Mouse (Mus musculus) intestine, postnatal 0 days (tissue): ENCODE data around the gene Pdcd1lg2. TPM values are rescaled to one million over a fixed set of nuclear protein-coding genes. Genes with fewer than 3 reads are reported as not detected.

Experiments used
- ATAC-seq: fragments of 200-750 bp; cut with Nextera tagmentation; 2 replicates; pipeline ENCODE4 v1.8.0; 2017; ENCODE audit warnings: mild to moderate bottlenecking, moderate TSS enrichment, moderate library complexity
- H3K27ac ChIP-seq: fragments of 300-500 bp; sonication (generic); 2 replicates; pipeline ENCODE4 v1.5.1; 2014; ENCODE audit warnings: mild to moderate bottlenecking, low read depth, low read length, moderate library complexity
- H3K27me3 ChIP-seq: fragments of 300-500 bp; sonication (generic); replicated peaks from 2 replicates; pipeline ENCODE4 v1.6.1; 2014; ENCODE audit warnings: low read length, mixed read lengths; ENCODE audit not compliant: control insufficient read depth, insufficient read depth
- H3K36me3 ChIP-seq: fragments of 300-500 bp; sonication (generic); 2 replicates; pipeline ENCODE4 v1.6.1; 2014; ENCODE audit warnings: mild to moderate bottlenecking, moderate library complexity; ENCODE audit not compliant: control insufficient read depth, insufficient read depth
- H3K4me1 ChIP-seq: fragments of 300-500 bp; sonication (generic); replicated peaks from 2 replicates; pipeline ENCODE4 v1.6.1; 2014; ENCODE audit warnings: antibody characterized with exemption, low read length, mixed read lengths; ENCODE audit not compliant: control insufficient read depth, insufficient read depth
- H3K4me2 ChIP-seq: fragments of 300-500 bp; sonication (generic); replicated peaks from 2 replicates; pipeline ENCODE4 v1.6.1; 2014; ENCODE audit warnings: low read depth, mild to moderate bottlenecking, moderate library complexity
- H3K4me3 ChIP-seq: fragments of 300-500 bp; sonication (generic); 2 replicates; pipeline ENCODE4 v1.5.1; 2014; ENCODE audit warnings: low read depth, low read length
- H3K9ac ChIP-seq: fragments of 300-500 bp; sonication (generic); 2 replicates; pipeline ENCODE4 v1.6.1; 2014; ENCODE audit warnings: mild to moderate bottlenecking, low read depth, low read length
- H3K9me3 ChIP-seq: fragments of 300-500 bp; sonication (generic); 2 replicates; pipeline ENCODE4 v1.6.1; 2016; ENCODE audit warnings: mixed run types; ENCODE audit not compliant: control insufficient read depth
- CTCF ChIP-seq: sonication (generic); IDR thresholded peaks from 2 replicates; pipeline ENCODE4 v1.5.1; 2016; ENCODE audit warnings: low read depth, mild to moderate bottlenecking, control low read depth, antibody characterized with exemption, moderate library complexity
- WGBS: fragments of 180-500 bp; shearing (Covaris S2); extraction: QIAGEN DNeasy Blood & Tissue Kit; methylation state at CpG from one replicate; pipeline ENCODE4 v1.1.7; 2014; 5-methylcytosine and 5-hydroxymethylcytosine counted together
- polyA plus RNA-seq: library from polyadenylated mRNA; unstranded; fragments of >200 nt; fragmentation: Nextera tagmentation; extraction: Ambion mirVana; gene quantifications from 2 replicates; pipeline ENCODE4 v1.2.1, GENCODE M21; 2015

Gene Pdcd1lg2
- polyA plus RNA-seq, 1 experiment from 2014 or later, result not detected

DNA sequence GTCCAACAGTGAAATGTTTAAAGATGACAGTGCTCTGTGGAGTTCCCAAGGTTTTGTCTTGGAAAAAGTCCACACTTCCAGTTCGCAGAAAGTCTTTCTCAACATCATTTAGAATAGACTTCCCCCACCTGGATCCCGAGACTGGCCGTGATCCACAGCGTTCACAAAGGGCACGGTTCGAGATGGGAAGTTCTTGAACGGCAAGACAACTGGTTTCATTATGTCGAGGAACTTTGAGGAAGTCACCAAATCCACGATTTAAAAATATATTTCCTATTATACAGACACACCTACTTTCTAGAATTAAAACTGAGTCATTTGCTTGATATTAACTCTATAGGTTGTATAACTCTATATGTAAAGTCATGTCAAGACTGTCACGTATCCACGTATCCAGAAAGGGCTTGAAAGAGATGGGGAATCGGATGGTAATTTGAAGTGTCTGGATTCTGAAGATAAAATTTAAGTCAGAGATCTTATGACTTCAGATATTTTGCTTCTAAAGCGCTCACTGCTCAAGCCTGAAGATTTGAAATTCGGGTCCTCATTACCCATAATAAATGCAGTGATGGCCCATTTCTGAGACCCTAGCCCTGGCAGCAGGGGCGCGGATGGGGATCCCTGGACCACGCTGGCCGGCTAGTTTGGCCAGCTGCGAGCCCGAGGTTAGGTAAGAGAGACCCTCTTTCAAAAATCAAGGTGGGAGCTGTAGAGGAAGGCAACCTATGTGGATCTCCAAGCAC, 44.3 kb upstream of the Pdcd1lg2 start:
- Histone ChIP-seq H3K4me3 (peak overlapping the region; percentile 63), H3K9me3 (no peaks in the 10 kb centered on the region), H3K4me2 (peak overlapping the region; percentile 75), H3K4me1 (no peaks in the 10 kb centered on the region), H3K27ac (peak overlapping the region; percentile 61), H3K27me3 (no peaks in the 10 kb centered on the region), H3K36me3 (no peaks in the 10 kb centered on the region), H3K9ac (peak overlapping the region; percentile 43; the same call in 1 of the 2 replicates)
- TF ChIP-seq CTCF, result no peak
- WGBS, result 60% methylated on average over 20 of the region's 20 CpGs
- ATAC-seq, result no peak

DNA sequence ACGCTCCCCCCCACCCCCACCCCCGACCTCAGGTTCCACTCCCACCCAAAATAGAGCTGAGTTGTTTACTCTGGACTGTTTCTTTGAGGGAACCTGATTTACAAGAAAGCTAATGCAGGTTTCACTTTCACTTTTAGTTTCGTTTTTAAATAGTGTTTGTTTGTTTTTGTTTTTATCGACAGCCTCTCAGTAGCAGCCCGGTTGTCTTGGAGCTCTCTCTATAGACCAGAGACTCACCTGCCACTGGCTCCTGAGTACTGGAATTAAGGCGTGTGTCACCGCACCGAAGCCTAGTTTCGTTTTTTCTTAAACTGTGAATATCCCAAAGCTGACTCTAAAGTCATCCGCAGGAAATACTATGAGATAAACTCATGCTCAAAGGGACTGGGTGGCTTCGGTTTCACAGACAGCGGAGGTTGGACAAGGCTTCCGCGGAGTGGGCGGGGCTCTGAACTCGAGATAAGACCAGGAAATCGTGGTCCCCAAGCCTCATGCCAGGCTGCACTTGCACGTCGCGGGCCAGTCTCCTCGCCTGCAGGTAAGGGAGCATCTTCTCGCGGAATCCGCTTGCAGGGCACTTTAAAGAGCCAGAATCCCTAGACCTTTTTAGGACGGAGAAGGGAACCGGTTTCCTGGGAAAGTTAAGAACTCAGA, 43.6 kb upstream of the Pdcd1lg2 start, which contains the start of the genes Plgrkt and Cd274:
Gene Plgrkt, minus strand, starts transcription at position 422 of the 654 bp plus-strand sequence.
Gene Cd274, plus strand, starts transcription at position 487 of the 654 bp plus-strand sequence.
- 0 out of 2 replicates have a peak, but pooled peaks cover 2% of the 10 kb centered on the region for H3K4me1 ChIP-seq
- peak within 1 kb of the TSS; percentile 61 for H3K27ac ChIP-seq

DNA sequence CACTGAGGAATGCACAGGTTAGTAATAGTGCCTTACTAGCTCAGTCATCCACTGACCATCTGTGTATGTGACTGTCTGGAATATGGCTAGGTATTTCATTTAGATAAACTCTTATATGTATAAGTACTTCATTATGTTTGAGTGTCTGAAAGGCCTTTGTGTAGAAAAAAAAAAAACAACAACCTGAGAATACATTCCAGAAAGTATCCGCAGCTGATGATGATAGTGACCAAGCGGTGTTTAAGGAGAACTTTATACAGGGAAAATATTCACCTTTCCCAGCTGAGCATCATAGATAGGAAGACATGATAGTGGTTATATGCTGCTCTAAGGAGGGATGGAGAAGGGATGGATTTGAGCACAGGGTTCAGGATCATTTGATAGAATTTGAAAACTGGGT, 42.7 kb upstream of the Pdcd1lg2 start:
- H3K4me2 ChIP-seq, result no peak overlapping the region
- H3K27me3 ChIP-seq, result no peaks in the 10 kb centered on the region
- no peak overlapping the region for H3K27ac ChIP-seq
- no peak overlapping the region for H3K9ac ChIP-seq
- ATAC-seq, result no peak
- no peaks in the 10 kb centered on the region for H3K36me3 ChIP-seq
- 86% methylated on average over 2 of the region's 2 CpGs for WGBS
- H3K4me3 ChIP-seq, result no peak overlapping the region
- no peak for TF ChIP-seq CTCF
- no peaks in the 10 kb centered on the region for H3K9me3 ChIP-seq
- peaks cover 5% of the 10 kb centered on the region; the same call in 1 of the 2 replicates for H3K4me1 ChIP-seq

More for the DNA sequence above, 43.6 kb upstream of the Pdcd1lg2 start, which contains the start of the genes Plgrkt and Cd274:
- peak; percentile 90 for ATAC-seq
- Histone ChIP-seq H3K27me3 (no peaks in the 10 kb centered on the region), H3K4me2 (peak within 1 kb of the TSS; percentile 75), H3K9ac (peak within 1 kb of the TSS; percentile 43), H3K9me3 (no peaks in the 10 kb centered on the region), H3K36me3 (no peaks in the 10 kb centered on the region), H3K4me3 (peak within 1 kb of the TSS; percentile 63)
- no peak for TF ChIP-seq CTCF
- 3% methylated on average over 26 of the region's 26 CpGs for WGBS

GRCm38 (mm10) chr19:29368671-29369309, 41.9 kb upstream of the Pdcd1lg2 start:
- no peaks in the 10 kb centered on the region for H3K36me3 ChIP-seq
- H3K4me1 ChIP-seq, result peaks cover 5% of the 10 kb centered on the region; the same call in 1 of the 2 replicates
- H3K27ac ChIP-seq, result no peak overlapping the region

DNA sequence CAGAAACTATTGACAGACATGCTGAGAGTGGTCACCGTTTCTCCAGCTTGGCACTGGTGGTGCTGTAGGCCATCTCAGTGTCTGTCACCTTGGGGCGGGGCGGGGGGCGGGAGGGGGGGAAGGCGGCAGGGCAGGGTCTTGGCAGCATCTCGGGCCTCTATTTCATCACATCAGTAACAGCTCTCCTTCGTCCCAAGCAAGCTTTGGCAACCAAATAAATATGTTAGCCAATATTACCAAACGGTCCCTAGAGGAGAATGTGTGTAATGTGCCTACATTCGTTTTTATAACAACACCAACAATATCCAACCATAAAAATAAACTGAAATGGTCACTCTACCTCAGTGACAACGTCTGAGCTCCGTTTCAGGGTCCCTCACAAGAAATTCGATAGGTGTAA, 40.6 kb upstream of the Pdcd1lg2 start:
- ATAC-seq, result no peak
- Histone ChIP-seq H3K9me3 (no peaks in the 10 kb centered on the region), H3K27me3 (no peaks in the 10 kb centered on the region), H3K9ac (no peak overlapping the region), H3K4me3 (no peak overlapping the region), H3K4me2 (no peak overlapping the region), H3K36me3 (0 out of 2 replicates have a peak, but pooled peaks cover 3% of the 10 kb centered on the region), H3K4me1 (peaks cover 5% of the 10 kb centered on the region; the same call in 1 of the 2 replicates), H3K27ac (no peak overlapping the region)
- WGBS, result 71% methylated on average over 12 of the region's 12 CpGs
- no peak for TF ChIP-seq CTCF

More at GRCm38 (mm10) chr19:29368671-29369309, 41.9 kb upstream of the Pdcd1lg2 start:
- H3K9ac ChIP-seq, result no peak overlapping the region
- no peak for ATAC-seq
- no peaks in the 10 kb centered on the region for H3K27me3 ChIP-seq
- H3K4me3 ChIP-seq, result no peak overlapping the region
- no peaks in the 10 kb centered on the region for H3K9me3 ChIP-seq
- WGBS, result 79% methylated on average over 3 of the region's 3 CpGs
- H3K4me2 ChIP-seq, result no peak overlapping the region
- TF ChIP-seq CTCF, result no peak
